Mouse (Mus musculus): ENCODE results near the gene Fam126a. TPM values are rescaled to one million over a fixed set of nuclear protein-coding genes. Genes with fewer than 3 reads are reported as not detected.

The Fam126a gene
- polyA plus RNA-seq, 1 experiment = 2.9 TPM

DNA sequence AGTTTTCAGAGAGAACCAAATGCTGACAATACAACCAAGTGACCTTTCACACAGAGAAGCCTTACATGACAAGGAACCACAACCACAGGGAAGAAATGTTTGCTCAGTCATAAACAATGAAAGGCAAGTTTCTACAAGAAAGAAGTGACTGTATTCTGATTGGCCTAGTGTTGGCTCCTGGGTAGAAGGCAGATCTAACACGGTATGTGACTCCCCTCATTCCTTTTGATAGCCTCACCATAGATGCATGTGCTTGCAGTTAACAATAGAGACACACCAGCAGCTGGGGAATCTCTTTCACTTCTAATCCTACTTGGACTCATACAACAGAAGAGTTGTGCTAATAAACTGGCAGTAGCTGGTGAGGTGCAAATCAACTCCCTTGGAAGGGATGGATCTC is 17.3 kb upstream of the Fam126a start:
- no peak for TF ChIP-seq GATA1 (IDR thresholded peaks at IDR 0.05; ENCODE audit: low read length)

DNA sequence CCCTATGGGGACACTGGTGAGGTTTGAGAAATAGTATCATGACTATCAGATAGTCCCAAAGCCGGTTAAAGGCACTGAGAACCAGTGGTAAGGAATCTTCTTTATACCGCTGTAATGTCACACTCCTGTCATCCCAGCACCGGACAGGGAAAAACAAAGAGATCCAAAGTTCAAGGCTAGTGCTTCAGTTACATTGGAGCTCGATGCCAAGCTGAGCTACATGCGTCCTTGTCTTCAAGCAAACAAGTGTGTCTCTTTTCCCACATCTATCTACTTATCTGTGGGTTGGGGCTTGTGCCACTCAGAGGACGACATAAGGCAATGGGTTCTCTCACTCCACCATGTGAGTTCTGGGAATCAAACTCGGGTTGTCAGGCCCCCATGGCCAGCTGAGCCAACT is 16.5 kb upstream of the Fam126a start:
- TF ChIP-seq GATA1 (IDR thresholded peaks at IDR 0.05; ENCODE audit: low read length) = no peak

DNA sequence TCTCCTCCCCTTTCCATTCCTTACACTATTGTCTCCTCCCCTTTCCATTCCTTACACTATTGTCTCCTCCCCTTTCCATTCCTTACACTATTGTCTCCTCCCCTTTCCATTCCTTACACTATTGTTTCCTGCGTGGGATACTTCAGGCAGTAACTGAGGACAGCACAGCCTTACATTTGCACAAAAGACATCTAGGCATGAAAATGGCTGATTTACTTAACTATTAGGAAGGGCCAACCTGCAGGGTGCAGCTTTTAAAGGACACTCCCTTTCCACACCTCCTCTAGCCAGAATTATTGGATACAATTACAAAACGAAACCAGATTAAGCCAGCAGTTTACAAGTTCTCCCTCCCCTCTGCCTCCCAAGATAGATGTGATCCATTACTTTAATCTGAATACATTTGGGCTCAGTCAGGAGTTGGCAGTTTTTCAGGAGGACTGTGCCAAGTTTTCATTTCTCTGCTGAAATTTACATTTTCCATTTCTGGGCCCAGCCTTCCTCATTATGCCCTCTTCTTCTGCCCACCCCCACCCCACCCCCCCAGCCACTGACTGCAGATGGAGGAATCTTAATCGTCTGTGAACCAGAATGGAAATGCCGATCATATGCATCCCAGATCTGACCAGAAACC is 15.6 kb upstream of the Fam126a start:
- no peak for TF ChIP-seq GATA1 (IDR thresholded peaks at IDR 0.05; ENCODE audit: low read length)

DNA sequence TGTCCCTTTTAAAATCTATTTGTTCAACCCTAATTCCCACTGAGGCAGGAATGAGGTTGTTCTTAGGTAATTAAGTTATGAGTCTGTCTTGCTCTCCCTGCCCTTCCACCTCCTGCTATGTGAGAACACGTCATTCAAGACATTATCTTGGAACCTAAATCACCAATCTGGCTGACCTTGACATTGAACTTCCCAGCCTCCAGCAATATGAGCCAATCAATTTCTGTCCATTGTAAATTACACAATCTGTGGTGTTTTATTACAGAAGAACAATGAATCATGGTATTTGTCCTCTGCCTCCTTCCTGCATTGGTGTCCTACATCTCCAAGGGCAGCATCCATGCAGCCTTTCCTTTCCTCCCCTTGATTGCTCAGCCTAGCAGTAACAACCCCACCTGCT is 13.9 kb upstream of the Fam126a start:
- no peak for TF ChIP-seq GATA1 (IDR thresholded peaks at IDR 0.05; ENCODE audit: low read length)

DNA sequence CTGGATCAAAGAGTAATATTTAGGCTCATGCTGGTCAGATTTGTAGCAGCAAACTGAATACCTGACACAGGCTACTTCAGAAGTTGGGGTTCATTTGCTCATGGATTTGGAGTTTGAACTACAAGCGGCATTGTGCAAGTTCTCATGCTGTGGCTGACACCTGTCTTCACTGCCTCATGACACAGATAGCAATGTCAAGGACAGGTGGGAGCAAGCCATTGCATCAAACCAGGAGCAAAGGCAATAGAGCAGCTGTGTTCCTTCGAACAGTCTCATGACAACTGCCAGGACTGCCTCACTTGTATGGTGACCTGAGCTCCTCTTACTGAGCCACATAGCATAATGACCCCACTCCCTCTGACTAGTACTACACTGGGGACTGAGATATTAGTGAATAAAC is 12.9 kb upstream of the Fam126a start:
- no peak for TF ChIP-seq GATA1 (IDR thresholded peaks at IDR 0.05; ENCODE audit: low read length)

DNA sequence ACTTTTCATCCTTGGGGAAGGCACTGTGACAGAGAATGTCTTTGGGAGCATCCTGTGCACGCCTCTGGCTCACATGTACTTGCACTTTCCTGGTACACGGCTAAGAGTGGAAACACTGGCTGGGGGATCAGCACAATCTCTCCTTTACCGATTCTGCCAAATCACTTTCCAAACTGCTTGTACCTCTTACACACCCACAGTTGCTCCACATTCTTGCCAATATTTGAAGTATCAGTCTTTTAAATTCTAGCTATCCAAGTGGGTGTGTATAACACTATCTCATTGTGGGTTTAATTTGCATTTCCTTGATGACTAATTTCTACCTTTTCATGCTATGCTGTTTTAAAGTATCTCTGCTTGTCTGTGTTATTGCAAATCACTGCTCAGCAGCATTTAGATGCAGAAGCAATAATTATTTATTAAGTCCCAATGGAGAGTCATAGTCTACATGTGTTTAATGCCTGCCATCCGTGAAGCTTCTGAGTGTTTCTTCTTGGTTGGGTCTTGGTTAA is 10.9 kb upstream of the Fam126a start:
- TF ChIP-seq GATA1 (IDR thresholded peaks at IDR 0.05; ENCODE audit: low read length) = no peak

DNA sequence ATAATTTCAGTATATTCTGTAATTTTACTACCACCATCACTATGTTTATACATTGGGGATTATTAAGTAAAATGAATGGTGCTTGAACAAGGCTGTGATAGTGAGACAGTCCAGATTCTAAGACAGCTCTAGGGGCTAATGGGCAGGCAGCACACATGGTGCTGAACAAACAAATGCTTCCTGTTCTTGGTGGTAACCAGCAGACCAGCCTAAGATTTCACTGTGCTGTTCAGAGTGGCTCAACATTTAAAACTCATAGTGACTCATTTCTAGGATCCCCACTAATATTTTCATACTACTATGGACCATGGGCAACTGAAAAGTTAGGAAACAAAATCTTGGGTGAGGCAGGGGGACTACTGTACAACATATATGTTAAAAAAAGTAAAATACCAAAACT is 10.1 kb upstream of the Fam126a start:
- TF ChIP-seq GATA1 (IDR thresholded peaks at IDR 0.05; ENCODE audit: low read length) = no peak

DNA sequence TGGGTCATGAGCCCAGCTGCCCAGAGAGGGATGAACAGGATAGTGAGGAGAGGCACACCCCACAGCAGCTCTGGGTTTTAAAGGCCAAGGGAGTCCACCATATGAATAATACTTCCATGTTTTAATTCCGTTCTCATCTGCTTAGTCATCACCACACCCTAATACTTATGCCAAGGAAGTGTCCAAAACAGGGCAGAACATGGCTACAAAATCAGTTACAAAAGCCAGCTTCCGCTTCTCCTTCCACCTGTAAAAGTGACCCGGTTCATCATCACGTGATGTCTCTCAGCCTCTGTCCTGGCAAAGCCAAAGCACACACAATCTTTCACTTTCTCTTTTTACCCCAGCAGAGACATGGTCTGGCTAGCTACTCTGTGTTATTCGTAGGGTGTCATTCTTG is 8.9 kb upstream of the Fam126a start:
- no peak for TF ChIP-seq GATA1 (IDR thresholded peaks at IDR 0.05; ENCODE audit: low read length)

DNA sequence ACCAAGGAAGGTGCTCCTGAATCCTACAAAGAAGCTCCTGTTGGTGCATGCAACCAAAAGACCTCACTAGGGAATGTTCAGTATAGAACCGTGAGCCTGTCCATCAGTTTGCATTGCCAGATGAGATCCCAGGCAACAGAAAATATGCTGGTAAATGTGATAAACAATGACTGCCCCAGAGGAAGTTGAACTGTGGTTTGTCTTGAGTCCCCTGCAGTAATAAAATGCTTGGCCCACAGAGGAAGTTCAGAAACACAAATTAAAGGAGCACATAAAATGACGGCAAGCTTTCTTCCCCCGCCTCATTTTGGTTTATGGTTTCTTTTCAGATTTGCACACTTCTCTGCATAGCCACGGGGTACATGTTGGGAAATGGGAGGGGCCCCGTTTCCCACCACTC is 8.3 kb upstream of the Fam126a start:
- TF ChIP-seq GATA1 (IDR thresholded peaks at IDR 0.05; ENCODE audit: low read length) = no peak

DNA sequence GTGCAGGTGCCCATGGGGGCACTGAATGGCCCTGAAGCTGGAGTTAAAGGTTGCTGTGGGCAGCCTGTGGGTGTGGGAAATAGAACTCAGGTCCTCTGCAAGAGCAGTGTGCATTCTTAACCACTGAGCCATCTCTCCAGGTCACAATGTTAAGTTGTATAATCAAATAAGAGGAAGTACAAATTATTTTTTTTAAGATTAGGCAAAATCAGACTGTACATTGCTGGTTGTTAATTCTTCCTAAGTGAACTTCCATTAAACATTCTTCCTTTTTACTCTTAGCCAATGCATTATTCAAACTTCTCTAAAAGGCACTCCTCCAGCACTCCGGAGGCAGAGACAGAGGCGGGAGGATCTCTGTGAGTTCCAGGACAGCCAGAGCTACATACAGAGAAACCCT is 7.7 kb upstream of the Fam126a start:
- TF ChIP-seq GATA1 (IDR thresholded peaks at IDR 0.05; ENCODE audit: low read length) = no peak

DNA sequence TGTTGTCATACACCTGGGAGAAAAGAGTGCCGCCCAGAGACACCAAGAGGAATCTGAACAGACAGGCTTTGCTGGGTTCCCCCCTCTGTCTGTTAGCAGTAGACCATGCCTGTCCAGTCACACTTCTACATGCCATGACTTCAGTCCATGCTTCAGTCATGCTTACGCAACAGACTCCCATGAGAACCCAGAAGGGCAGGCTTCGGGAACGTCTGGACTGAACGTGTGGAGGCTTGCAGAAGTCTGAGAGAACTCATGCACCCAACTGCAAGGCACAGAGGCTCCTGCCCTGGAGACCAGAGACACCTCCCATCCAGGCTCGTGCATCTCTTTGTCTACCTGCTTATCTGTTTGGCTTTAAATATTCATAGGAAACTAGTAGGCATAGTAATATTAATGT is 6.2 kb upstream of the Fam126a start:
- TF ChIP-seq GATA1 (IDR thresholded peaks at IDR 0.05; ENCODE audit: low read length) = no peak

DNA sequence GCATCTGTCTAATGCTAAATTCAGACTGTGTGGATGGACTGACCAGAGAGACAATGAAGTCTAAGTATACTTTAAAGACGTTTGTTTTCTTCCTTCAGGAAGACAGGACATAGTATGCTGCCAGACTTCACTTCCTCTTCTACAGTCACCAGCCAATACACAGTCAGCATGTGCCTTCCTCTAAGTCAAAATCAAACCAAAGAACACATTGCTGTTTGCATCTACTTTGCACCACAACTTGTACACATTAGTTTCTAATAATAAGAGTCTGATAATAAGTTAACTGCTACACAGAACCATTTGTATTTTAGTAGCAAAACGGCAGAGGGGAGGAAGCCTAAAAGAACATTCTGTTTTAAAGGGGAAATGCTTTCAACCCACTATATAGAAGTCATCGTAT is 4.5 kb upstream of the Fam126a start:
- TF ChIP-seq GATA1 (IDR thresholded peaks at IDR 0.05; ENCODE audit: low read length) = no peak

DNA sequence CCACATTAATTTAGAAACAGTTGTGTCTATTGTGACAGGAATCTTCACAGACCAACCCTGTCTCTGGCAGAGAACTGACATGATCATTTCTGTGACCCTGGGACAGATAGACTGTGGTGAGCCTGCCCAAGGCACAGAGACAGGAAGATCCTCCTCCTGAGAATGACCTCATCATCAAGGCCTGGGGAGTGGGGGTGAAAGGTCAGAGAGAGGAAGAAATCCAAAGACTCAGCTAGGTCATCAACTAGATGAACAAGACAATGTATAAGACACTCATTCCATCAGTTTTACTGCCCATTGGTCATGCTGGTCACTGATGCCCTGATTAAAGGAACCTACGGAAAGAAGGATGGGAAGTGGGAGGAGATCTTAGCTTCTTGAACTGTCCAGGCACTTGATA is 3.6 kb upstream of the Fam126a start:
- TF ChIP-seq GATA1 (IDR thresholded peaks at IDR 0.05; ENCODE audit: low read length) = no peak

DNA sequence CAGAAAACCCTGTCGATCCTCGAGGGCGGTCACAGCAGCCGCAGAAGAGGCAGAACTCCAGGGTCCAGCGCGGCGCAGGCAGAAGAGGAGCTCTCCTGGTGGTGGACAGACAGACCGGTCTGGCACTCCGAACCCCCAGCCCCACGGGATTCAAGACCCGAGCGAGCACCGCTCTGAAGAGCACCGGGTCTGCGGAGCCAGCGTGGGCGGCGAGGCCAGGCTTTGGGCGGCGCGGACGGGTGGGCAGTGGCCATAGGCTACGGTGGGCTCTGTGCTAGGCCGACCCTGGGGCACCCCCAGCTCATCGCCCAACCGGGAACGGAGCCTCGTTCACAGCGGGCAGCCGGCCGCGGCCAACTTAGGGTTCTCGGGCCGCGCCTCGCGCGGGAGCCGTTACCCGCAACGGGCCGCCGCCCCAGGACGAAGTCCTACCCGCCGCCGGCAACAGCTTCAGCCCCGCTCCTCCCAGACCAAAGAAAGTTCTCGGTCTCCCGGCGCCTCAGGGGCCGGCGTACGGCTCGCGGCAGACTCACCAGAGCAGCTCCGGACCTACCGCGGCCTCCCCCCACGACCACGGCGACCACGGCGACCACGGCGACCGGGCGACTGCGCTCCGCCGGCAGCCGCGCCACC is 428 bp downstream of the Fam126a start:
- TF ChIP-seq GATA1 (IDR thresholded peaks at IDR 0.05; ENCODE audit: low read length) = no peak

DNA sequence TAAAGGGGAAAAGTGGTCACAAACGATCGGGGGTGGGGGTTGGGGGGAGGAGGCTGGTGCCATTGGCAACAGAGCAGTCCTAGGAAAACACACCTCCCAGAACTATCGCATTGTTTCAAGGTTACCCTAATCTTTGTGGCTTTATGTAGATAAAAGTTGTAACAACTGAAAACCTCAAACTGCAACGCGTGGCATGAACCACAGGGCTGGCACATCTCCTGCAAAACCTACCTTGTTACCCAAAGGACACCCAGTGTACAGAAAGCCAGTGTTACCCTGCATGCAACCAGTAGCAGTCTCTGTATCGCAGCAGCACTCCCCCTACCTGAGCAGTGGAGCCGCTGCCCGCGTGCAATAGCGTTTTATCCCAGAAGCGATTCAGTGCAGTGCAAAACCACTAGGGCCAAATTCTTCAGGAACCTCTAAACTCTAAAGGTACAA is 1.1 kb downstream of the Fam126a start:
- no peak for TF ChIP-seq GATA1 (IDR thresholded peaks at IDR 0.05; ENCODE audit: low read length)

DNA sequence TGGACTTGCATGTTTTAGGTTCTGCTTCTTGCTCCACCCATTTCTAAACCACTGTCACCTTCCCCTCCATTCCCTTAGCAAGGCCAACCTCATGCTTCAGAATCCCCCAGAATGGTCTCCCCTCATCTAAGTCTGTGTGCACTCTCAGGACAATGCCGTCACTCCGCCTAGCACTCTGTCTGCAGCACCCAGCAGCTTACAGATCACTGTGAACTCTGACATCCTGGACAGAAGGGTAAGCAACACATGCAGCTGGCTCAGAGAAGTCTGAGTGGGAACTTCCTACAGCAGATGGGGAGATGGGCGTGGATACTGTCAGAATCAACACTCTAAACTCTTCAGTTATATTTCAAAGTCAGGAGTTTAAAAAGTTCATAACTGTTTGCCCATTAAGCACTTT is 5.5 kb downstream of the Fam126a start:
- TF ChIP-seq GATA1 (IDR thresholded peaks at IDR 0.05; ENCODE audit: low read length) = no peak

DNA sequence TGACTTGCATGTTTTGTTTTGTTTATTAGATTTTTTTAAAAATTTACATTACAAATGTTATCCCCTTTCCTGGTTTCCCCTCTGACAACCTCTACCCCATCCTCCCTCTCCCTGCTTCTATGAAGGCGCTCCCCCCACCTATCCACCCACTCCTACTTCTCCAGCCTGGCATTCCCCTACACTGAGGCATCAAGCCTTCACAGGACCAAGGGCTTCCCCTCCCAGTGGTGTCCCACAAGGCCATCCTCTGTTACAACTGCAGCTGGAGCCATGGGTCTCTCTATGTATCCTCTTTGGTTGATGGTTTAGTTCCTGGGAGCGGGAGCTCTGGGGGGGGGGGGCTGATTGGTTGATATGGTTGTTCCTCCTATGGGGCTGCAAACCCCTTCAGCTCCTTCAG is 7.3 kb downstream of the Fam126a start:
- TF ChIP-seq GATA1 (IDR thresholded peaks at IDR 0.05; ENCODE audit: low read length) = no peak

All from G1E-ER4 (cell line).